ENCODE assay signal across 8 mouse cellular contexts in genomic region chr2:31761115-31761531, GRCm38 (mm10). TPM values are rescaled to one million over a fixed set of nuclear protein-coding genes. Genes with fewer than 3 reads are reported as not detected.
A peak's percentile ranks its signal among the peaks of the same experiment; 100 is the strongest.
DNase-seq lines count a peak whose midpoint lies in the region; ATAC-seq and TF ChIP-seq lines count a peak whose summit lies in the region.

No protein-coding gene starts in this region.

- no peak for TF ChIP-seq CTCF in cerebellum, adult 2 months (IDR thresholded peaks at IDR 0.05; ENCODE audit: borderline replicate concordance, insufficient read depth, low read depth, low read length)

- peak overlapping the region; percentile 87 for H3K4me2 ChIP-seq in forebrain, embryonic 13.5 days
- peak overlapping the region; percentile 76 for H3K4me2 ChIP-seq in liver, embryonic 11.5 days

- H3K9ac ChIP-seq in forebrain, embryonic 13.5 days = peak overlapping the region; percentile 92
- peak overlapping the region; percentile 82 for H3K9ac ChIP-seq in liver, embryonic 11.5 days (ENCODE audit: low read depth, low read length)

- no peak for ATAC-seq in forebrain, embryonic 13.5 days
- ATAC-seq in liver, embryonic 11.5 days (replicated peaks; ENCODE audit: low FRiP score) = no peak

- peak; percentile 53 for DNase-seq in embryo, embryonic 10 days (ENCODE audit: low spot score)
- DNase-seq in embryo, embryonic 11 days = no peak
- peak; percentile 68 for DNase-seq in 3T3-L1 (ENCODE audit: low read depth, low spot score)
- DNase-seq in liver, embryonic 11.5 days (ENCODE audit: low spot score) = no peak
- DNase-seq in cerebellum, adult 2 months = no peak
- DNase-seq in spleen, adult 12 weeks (ENCODE audit: low spot score) = no peak
- no peak for DNase-seq in left cerebral cortex, adult 18-20 months (ENCODE audit: low spot score in 2 of 2)

- no peaks in the 10 kb centered on the region for H3K9me3 ChIP-seq in forebrain, embryonic 13.5 days (replicated peaks)
- no peaks in the 10 kb centered on the region for H3K9me3 ChIP-seq in liver, embryonic 11.5 days (ENCODE audit: control insufficient read depth, low read length)

- H3K4me1 ChIP-seq in forebrain, embryonic 13.5 days = peaks cover 66% of the 10 kb centered on the region
- peaks cover 39% of the 10 kb centered on the region for H3K4me1 ChIP-seq in liver, embryonic 11.5 days (replicated peaks; ENCODE audit: control insufficient read depth, insufficient read depth, low read length)
- H3K4me1 ChIP-seq in cerebellum, adult 2 months (ENCODE audit: control insufficient read depth, insufficient read depth, low read length) = peaks cover 7% of the 10 kb centered on the region; the same call in 1 of the 2 replicates

- peak overlapping the region; percentile 65 for H3K4me3 ChIP-seq in forebrain, embryonic 13.5 days
- peak overlapping the region; percentile 67 for H3K4me3 ChIP-seq in liver, embryonic 11.5 days (ENCODE audit: low read depth, low read length)
- no peak overlapping the region for H3K4me3 ChIP-seq in cerebellum, adult 2 months (replicated peaks; ENCODE audit: insufficient read depth, low read depth, low read length)

- peak overlapping the region; percentile 58 for H3K27ac ChIP-seq in forebrain, embryonic 13.5 days
- peak overlapping the region; percentile 87; the same call in 1 of the 2 replicates for H3K27ac ChIP-seq in liver, embryonic 11.5 days (ENCODE audit: low read depth, low read length)
- no peak overlapping the region for H3K27ac ChIP-seq in cerebellum, adult 2 months (ENCODE audit: insufficient read depth, low read length)

- no peaks in the 10 kb centered on the region for H3K36me3 ChIP-seq in forebrain, embryonic 13.5 days (ENCODE audit: poor library complexity, severe bottlenecking)
- no peaks in the 10 kb centered on the region for H3K36me3 ChIP-seq in liver, embryonic 11.5 days (ENCODE audit: control insufficient read depth, insufficient read depth, low read length)

- H3K27me3 ChIP-seq in forebrain, embryonic 13.5 days = no peaks in the 10 kb centered on the region
- H3K27me3 ChIP-seq in liver, embryonic 11.5 days (replicated peaks; ENCODE audit: control insufficient read depth, insufficient read depth, low read length) = no peaks in the 10 kb centered on the region
- H3K27me3 ChIP-seq in cerebellum, adult 2 months (ENCODE audit: control insufficient read depth, insufficient read depth, low read length) = no peaks in the 10 kb centered on the region

- TF ChIP-seq POLR2A in cerebellum, adult 2 months (IDR thresholded peaks at IDR 0.05; ENCODE audit: borderline replicate concordance, insufficient read depth, low read length) = no peak

- 8% methylated on average over 7 of the region's 7 CpGs for WGBS in forebrain, embryonic 13.5 days
- 29% methylated on average over 7 of the region's 7 CpGs for WGBS in liver, embryonic 11.5 days
- WGBS in cerebellum, adult 2 months = 69% methylated on average over 7 of the region's 7 CpGs

RNA-seq across cellular contexts. Expression of gene Qrfp, which starts 49.3 kb away (rescaled TPM):
- polyA plus RNA-seq in forebrain, embryonic 13.5 days (2015; fragmentation: Nextera tagmentation; extraction: Ambion mirVana) = 0.13 and 0.19 TPM in 2 replicates
- polyA plus RNA-seq in liver, embryonic 11.5 days (2014; fragmentation: Nextera tagmentation; extraction: Ambion mirVana) = 0.08 TPM in 1 of 2 replicates, not detected in the other
- not detected in 2 replicates for polyA plus RNA-seq in cerebellum, adult 2 months (2012; rRNA removed)
- total RNA-seq in left cerebral cortex, adult 18-20 months (2021) = not detected

Comparison
In these comparisons a context has a peak if more than half of its experiments do, and no peak if none do; other contexts are left out.
1. DNase-seq: peak in embryo, embryonic 10 days (single experiment) and 3T3-L1 (single experiment); none in embryo, embryonic 11 days (single experiment), liver, embryonic 11.5 days (single experiment), cerebellum, adult 2 months (0 of 2), spleen, adult 12 weeks (single experiment) and left cerebral cortex, adult 18-20 months (0 of 2).